Mouse (Mus musculus) ES-E14 (cell line): ENCODE results near the gene Itgb8.

Source experiments
- CHD2 ChIP-seq: IDR thresholded peaks from 2 replicates; pipeline ENCODE4 v1.6.1; 2014; ENCODE audit warnings: mild to moderate bottlenecking, low read depth, low read length, inconsistent platforms
- ZC3H11A ChIP-seq: IDR thresholded peaks from 2 replicates; pipeline ENCODE4 v1.6.1; 2012; ENCODE audit warnings: low read depth, mild to moderate bottlenecking, inconsistent platforms, low read length, borderline replicate concordance

GRCm38 (mm10) chr12:119195145-119195544 is 43.5 kb downstream of the Itgb8 start:
- TF ChIP-seq ZC3H11A (no peak), CHD2 (no peak)
